Mouse (Mus musculus): Measurements from ENCODE around the gene Arpc1a.
"Not testable (repeated sequence)": the region's sequence is repeated elsewhere in the genome, so short reads cannot be mapped to it uniquely, and the experiment has no call there.

The Arpc1a gene

GRCm38 (mm10) chr5:145083632-145084451, at the start of gene Arpc1a, which contains the start of gene Kpna7:
Gene Arpc1a, plus strand, starts transcription at chr5:145083830.
Gene Kpna7, minus strand, starts transcription at chr5:145084030.
- no peak for DNase-seq (ENCODE audit: extremely low read depth, low read depth, low spot score)

- DNase-seq (ENCODE audit: extremely low read depth, low read depth, low spot score), result no peak
Measured at GRCm38 (mm10) chr5:145041628-145042027, 42.0 kb upstream of the Arpc1a start.

GRCm38 (mm10) chr5:145042690-145043089, 40.9 kb upstream of the Arpc1a start, which contains the start of gene 1700018F24Rik:
Gene 1700018F24Rik, plus strand, starts transcription at chr5:145042990.
- DNase-seq (ENCODE audit: extremely low read depth, low read depth, low spot score), result not testable (repeated sequence)

GRCm38 (mm10) chr5:145054187-145054586, 29.4 kb upstream of the Arpc1a start:
- DNase-seq (ENCODE audit: extremely low read depth, low read depth, low spot score), result not testable (repeated sequence)

- DNase-seq (ENCODE audit: extremely low read depth, low read depth, low spot score), result no peak
Measured at GRCm38 (mm10) chr5:145057907-145058306, 25.7 kb upstream of the Arpc1a start.

GRCm38 (mm10) chr5:145058722-145059121, 24.9 kb upstream of the Arpc1a start:
- DNase-seq (ENCODE audit: extremely low read depth, low read depth, low spot score), result no peak

- no peak for DNase-seq (ENCODE audit: extremely low read depth, low read depth, low spot score)
Measured at GRCm38 (mm10) chr5:145059524-145059923, 24.1 kb upstream of the Arpc1a start.

GRCm38 (mm10) chr5:145064765-145065340, 18.8 kb upstream of the Arpc1a start:
- DNase-seq (ENCODE audit: extremely low read depth, low read depth, low spot score), result no peak

- no peak for DNase-seq (ENCODE audit: extremely low read depth, low read depth, low spot score)
Measured at GRCm38 (mm10) chr5:145068863-145069262, 14.8 kb upstream of the Arpc1a start.

- DNase-seq (ENCODE audit: extremely low read depth, low read depth, low spot score), result no peak
Measured at GRCm38 (mm10) chr5:145069707-145070106, 13.9 kb upstream of the Arpc1a start.

- DNase-seq (ENCODE audit: extremely low read depth, low read depth, low spot score), result no peak
Measured at GRCm38 (mm10) chr5:145071342-145071741, 12.3 kb upstream of the Arpc1a start.

GRCm38 (mm10) chr5:145075081-145075480, 8.5 kb upstream of the Arpc1a start:
- no peak for DNase-seq (ENCODE audit: extremely low read depth, low read depth, low spot score)

- DNase-seq (ENCODE audit: extremely low read depth, low read depth, low spot score), result no peak
Measured at GRCm38 (mm10) chr5:145081866-145082613, 1.6 kb upstream of the Arpc1a start.

GRCm38 (mm10) chr5:145083201-145083600, 429 bp upstream of the Arpc1a start:
- not testable (repeated sequence) for DNase-seq (ENCODE audit: extremely low read depth, low read depth, low spot score)

- DNase-seq (ENCODE audit: extremely low read depth, low read depth, low spot score), result no peak
Measured at GRCm38 (mm10) chr5:145084822-145085221, 1.2 kb downstream of the Arpc1a start.

- no peak for DNase-seq (ENCODE audit: extremely low read depth, low read depth, low spot score)
Measured at GRCm38 (mm10) chr5:145088186-145088585, 4.6 kb downstream of the Arpc1a start.

GRCm38 (mm10) chr5:145089878-145090277, 6.2 kb downstream of the Arpc1a start:
- no peak for DNase-seq (ENCODE audit: extremely low read depth, low read depth, low spot score)

GRCm38 (mm10) chr5:145096195-145096594, 12.6 kb downstream of the Arpc1a start:
- no peak for DNase-seq (ENCODE audit: extremely low read depth, low read depth, low spot score)

- no peak for DNase-seq (ENCODE audit: extremely low read depth, low read depth, low spot score)
Measured at GRCm38 (mm10) chr5:145098340-145098821, 14.8 kb downstream of the Arpc1a start.

- DNase-seq (ENCODE audit: extremely low read depth, low read depth, low spot score), result no peak
Measured at GRCm38 (mm10) chr5:145100960-145101359, 17.3 kb downstream of the Arpc1a start.

- not testable (repeated sequence) for DNase-seq (ENCODE audit: extremely low read depth, low read depth, low spot score)
Measured at GRCm38 (mm10) chr5:145101451-145101850, 17.8 kb downstream of the Arpc1a start.
